Comparison of ENCODE assay signal across 36 mouse cellular contexts in genomic region chr10:101328545-101328944, GRCm38 (mm10).
"Had no signal": no experiment of that assay in that cellular context is flagged by ENCODE, and none has a peak within 500 bp of the region (broad histone marks: within the 10 kb centered on the region; RNA-seq: fewer than 3 reads in every experiment).

No protein-coding gene starts in this region.

- H3K36me3 ChIP-seq: heart, embryonic 10.5 days; heart, embryonic 12.5 days; heart, embryonic 13.5 days; heart, embryonic 15.5 days; hindbrain, embryonic 10.5 days; hindbrain, embryonic 12.5 days; hindbrain, embryonic 13.5 days; hindbrain, embryonic 15.5 days; intestine, embryonic 15.5 days; kidney, embryonic 15.5 days had no signal

- H3K27ac ChIP-seq: heart, embryonic 10.5 days; heart, embryonic 13.5 days; heart, embryonic 15.5 days; hindbrain, embryonic 10.5 days; hindbrain, embryonic 12.5 days; hindbrain, embryonic 13.5 days; hindbrain, embryonic 14.5 days; hindbrain, embryonic 15.5 days; hindbrain, postnatal 0 days; intestine, embryonic 15.5 days; kidney, embryonic 15.5 days; kidney, postnatal 0 days; layer of hippocampus, adult 2 months; left cerebral cortex, adult 2 months had no signal

- ATAC-seq: hindbrain, embryonic 16.5 days; hindbrain, postnatal 0 days; inflammation-experienced regulatory T-cells, adult 6 months; intestine, embryonic 15.5 days; intestine, embryonic 16.5 days; intestine, postnatal 0 days had no signal

- H3K27me3 ChIP-seq: heart, embryonic 12.5 days; heart, embryonic 13.5 days; heart, embryonic 15.5 days; hindbrain, embryonic 12.5 days; hindbrain, embryonic 13.5 days; hindbrain, embryonic 15.5 days; intestine, embryonic 15.5 days; kidney, embryonic 15.5 days had no signal

- H3K4me2 ChIP-seq: heart, embryonic 11.5 days; heart, embryonic 12.5 days; heart, embryonic 13.5 days; heart, embryonic 15.5 days; hindbrain, embryonic 12.5 days; hindbrain, embryonic 13.5 days; hindbrain, embryonic 14.5 days; hindbrain, embryonic 15.5 days; intestine, embryonic 15.5 days; kidney, embryonic 15.5 days had no signal

- H3K4me3 ChIP-seq: heart, embryonic 10.5 days; heart, embryonic 12.5 days; heart, embryonic 13.5 days; heart, embryonic 15.5 days; hindbrain, embryonic 10.5 days; hindbrain, embryonic 12.5 days; hindbrain, embryonic 13.5 days; hindbrain, embryonic 15.5 days; intestine, embryonic 15.5 days; kidney, embryonic 15.5 days; layer of hippocampus, adult 2 months; left cerebral cortex, adult 2 months had no signal

- H3K9ac ChIP-seq: heart, embryonic 12.5 days; heart, embryonic 13.5 days; heart, embryonic 15.5 days; hindbrain, embryonic 12.5 days; hindbrain, embryonic 13.5 days; hindbrain, embryonic 14.5 days; hindbrain, embryonic 15.5 days; intestine, embryonic 15.5 days; kidney, embryonic 15.5 days had no signal

- H3K4me1 ChIP-seq: heart, embryonic 10.5 days; heart, embryonic 12.5 days; heart, embryonic 13.5 days; heart, embryonic 15.5 days; hindbrain, embryonic 10.5 days; hindbrain, embryonic 12.5 days; hindbrain, embryonic 13.5 days; hindbrain, embryonic 15.5 days; intestine, embryonic 15.5 days; kidney, embryonic 15.5 days had no signal

- DNase-seq: heart, postnatal 10 days; heart, postnatal 14 days; heart, postnatal 36 days; heart, postnatal 4 days; kidney, adult 11 months; kidney, adult 18-20 months; kidney, adult 2 months; kidney, adult 8-10 months; kidney, adult 9 months; kidney, postnatal 10 days; kidney, postnatal 14 days; kidney, postnatal 25 days; kidney, postnatal 36 days; kidney, postnatal 4 days; layer of hippocampus, adult 9-11 months; layer of hippocampus, postnatal 36 days had no signal

- H3K9me3 ChIP-seq: heart, embryonic 10.5 days; heart, embryonic 12.5 days; heart, embryonic 13.5 days; heart, embryonic 15.5 days; hindbrain, embryonic 10.5 days; hindbrain, embryonic 12.5 days; hindbrain, embryonic 13.5 days; hindbrain, embryonic 15.5 days; intestine, embryonic 15.5 days; kidney, embryonic 15.5 days had no signal
